Mouse (Mus musculus): ENCODE results near the gene Soat2. TPM values are rescaled to one million over a fixed set of nuclear protein-coding genes. Genes with fewer than 3 reads are reported as not detected.
A peak's percentile ranks its signal among the peaks of the same experiment; 100 is the strongest.

Gene Soat2
- polyA plus RNA-seq, 1 experiment from 2014 or later: 0.24 TPM

- WGBS: 92% methylated on average over 5 of the region's 5 CpGs
- ATAC-seq (ENCODE audit: insufficient number of reproducible peaks, low FRiP score, low TSS enrichment, low read depth): no peak
Measured at GRCm38 (mm10) chr15:102141120-102141519, 9.2 kb upstream of the Soat2 start.

GRCm38 (mm10) chr15:102142914-102143912 is 7.1 kb upstream of the Soat2 start:
- H3K4me2 ChIP-seq (ENCODE audit: low read depth, severe bottlenecking): no peak overlapping the region
- H3K9me3 ChIP-seq (ENCODE audit: control insufficient read depth, low read length): no peaks in the 10 kb centered on the region
- DNase-seq (ENCODE audit: low spot score): no peak
- no peak overlapping the region for H3K4me3 ChIP-seq (ENCODE audit: low read depth, low read length)
- H3K27ac ChIP-seq (replicated peaks; ENCODE audit: low read depth, low read length): no peak overlapping the region
- H3K27me3 ChIP-seq (ENCODE audit: control insufficient read depth, insufficient read depth, low read length): peaks cover 30% of the 10 kb centered on the region
- peaks cover 3% of the 10 kb centered on the region; the same call in 1 of the 2 replicates for H3K4me1 ChIP-seq (ENCODE audit: control insufficient read depth, insufficient read depth, low read length)
- WGBS: 57% methylated on average over 23 of the region's 23 CpGs
- H3K9ac ChIP-seq (ENCODE audit: low read length): no peak overlapping the region; the same call in 1 of the 2 replicates
- ATAC-seq (ENCODE audit: insufficient number of reproducible peaks, low FRiP score, low TSS enrichment, low read depth): no peak
- H3K36me3 ChIP-seq (ENCODE audit: control insufficient read depth, insufficient read depth, low read length): no peaks in the 10 kb centered on the region

More at GRCm38 (mm10) chr15:102141120-102141519, 9.2 kb upstream of the Soat2 start:
- Histone ChIP-seq H3K27me3 (ENCODE audit: control insufficient read depth, insufficient read depth, low read length) (peaks cover 30% of the 10 kb centered on the region), H3K4me2 (ENCODE audit: low read depth, severe bottlenecking) (no peak overlapping the region), H3K9ac (ENCODE audit: low read length) (no peak overlapping the region), H3K4me1 (ENCODE audit: control insufficient read depth, insufficient read depth, low read length) (peaks cover 3% of the 10 kb centered on the region; the same call in 1 of the 2 replicates), H3K36me3 (ENCODE audit: control insufficient read depth, insufficient read depth, low read length) (no peaks in the 10 kb centered on the region), H3K27ac (replicated peaks; ENCODE audit: low read depth, low read length) (no peak overlapping the region), H3K9me3 (ENCODE audit: control insufficient read depth, low read length) (no peaks in the 10 kb centered on the region), H3K4me3 (ENCODE audit: low read depth, low read length) (no peak overlapping the region)
- no peak for DNase-seq (ENCODE audit: low spot score)

- ATAC-seq (ENCODE audit: insufficient number of reproducible peaks, low FRiP score, low TSS enrichment, low read depth): no peak
- Histone ChIP-seq H3K27ac (replicated peaks; ENCODE audit: low read depth, low read length) (no peak within 1 kb of the TSS), H3K9me3 (ENCODE audit: control insufficient read depth, low read length) (no peaks in the 10 kb centered on the region), H3K36me3 (ENCODE audit: control insufficient read depth, insufficient read depth, low read length) (no peaks in the 10 kb centered on the region), H3K4me2 (ENCODE audit: low read depth, severe bottlenecking) (peak within 1 kb of the TSS; percentile 46), H3K4me3 (ENCODE audit: low read depth, low read length) (peak within 1 kb of the TSS; percentile 9; the same call in 1 of the 2 replicates), H3K4me1 (ENCODE audit: control insufficient read depth, insufficient read depth, low read length) (peaks cover 3% of the 10 kb centered on the region; the same call in 1 of the 2 replicates), H3K9ac (ENCODE audit: low read length) (peak within 1 kb of the TSS; percentile 38), H3K27me3 (ENCODE audit: control insufficient read depth, insufficient read depth, low read length) (peaks cover 30% of the 10 kb centered on the region)
- 5% methylated on average over 22 of the region's 22 CpGs for WGBS
- no peak for DNase-seq (ENCODE audit: low spot score)
Measured at GRCm38 (mm10) chr15:102144274-102144711, 6.0 kb upstream of the Soat2 start, which contains the start of gene Igfbp6. Gene Igfbp6, plus strand, starts transcription at chr15:102144362.

- no peak for ATAC-seq (ENCODE audit: insufficient number of reproducible peaks, low FRiP score, low TSS enrichment, low read depth)
- Histone ChIP-seq H3K36me3 (ENCODE audit: control insufficient read depth, insufficient read depth, low read length) (no peaks in the 10 kb centered on the region), H3K27me3 (ENCODE audit: control insufficient read depth, insufficient read depth, low read length) (peaks cover 30% of the 10 kb centered on the region), H3K9ac (ENCODE audit: low read length) (peak overlapping the region; percentile 38), H3K9me3 (ENCODE audit: control insufficient read depth, low read length) (no peaks in the 10 kb centered on the region), H3K4me1 (ENCODE audit: control insufficient read depth, insufficient read depth, low read length) (peaks cover 3% of the 10 kb centered on the region; the same call in 1 of the 2 replicates), H3K27ac (replicated peaks; ENCODE audit: low read depth, low read length) (no peak overlapping the region), H3K4me3 (ENCODE audit: low read depth, low read length) (peak overlapping the region; percentile 9; the same call in 1 of the 2 replicates), H3K4me2 (ENCODE audit: low read depth, severe bottlenecking) (peak overlapping the region; percentile 46)
- 13% methylated on average over 19 of the region's 19 CpGs for WGBS
- DNase-seq (ENCODE audit: low spot score): no peak
Measured at GRCm38 (mm10) chr15:102144726-102145125, 5.6 kb upstream of the Soat2 start.

GRCm38 (mm10) chr15:102145330-102145729 is 5.0 kb upstream of the Soat2 start:
- 89% methylated on average over 10 of the region's 10 CpGs for WGBS
- Histone ChIP-seq H3K9ac (ENCODE audit: low read length) (no peak overlapping the region), H3K4me2 (ENCODE audit: low read depth, severe bottlenecking) (no peak overlapping the region), H3K36me3 (ENCODE audit: control insufficient read depth, insufficient read depth, low read length) (no peaks in the 10 kb centered on the region), H3K4me1 (ENCODE audit: control insufficient read depth, insufficient read depth, low read length) (peaks cover 3% of the 10 kb centered on the region), H3K9me3 (ENCODE audit: control insufficient read depth, low read length) (no peaks in the 10 kb centered on the region), H3K27me3 (ENCODE audit: control insufficient read depth, insufficient read depth, low read length) (peaks cover 30% of the 10 kb centered on the region), H3K27ac (replicated peaks; ENCODE audit: low read depth, low read length) (no peak overlapping the region), H3K4me3 (ENCODE audit: low read depth, low read length) (no peak overlapping the region)
- no peak for DNase-seq (ENCODE audit: low spot score)
- no peak for ATAC-seq (ENCODE audit: insufficient number of reproducible peaks, low FRiP score, low TSS enrichment, low read depth)

- H3K9ac ChIP-seq (ENCODE audit: low read length): no peak overlapping the region
- no peaks in the 10 kb centered on the region for H3K9me3 ChIP-seq (ENCODE audit: control insufficient read depth, low read length)
- no peak for DNase-seq (ENCODE audit: low spot score)
- no peak overlapping the region for H3K4me3 ChIP-seq (ENCODE audit: low read depth, low read length)
- H3K4me2 ChIP-seq (ENCODE audit: low read depth, severe bottlenecking): no peak overlapping the region
- WGBS: 89% methylated on average over 5 of the region's 5 CpGs
- H3K27me3 ChIP-seq (ENCODE audit: control insufficient read depth, insufficient read depth, low read length): peaks cover 30% of the 10 kb centered on the region
- ATAC-seq (ENCODE audit: insufficient number of reproducible peaks, low FRiP score, low TSS enrichment, low read depth): no peak
- peaks cover 11% of the 10 kb centered on the region for H3K4me1 ChIP-seq (ENCODE audit: control insufficient read depth, insufficient read depth, low read length)
- H3K27ac ChIP-seq (replicated peaks; ENCODE audit: low read depth, low read length): no peak overlapping the region
- no peaks in the 10 kb centered on the region for H3K36me3 ChIP-seq (ENCODE audit: control insufficient read depth, insufficient read depth, low read length)
Measured at GRCm38 (mm10) chr15:102146089-102146488, 4.2 kb upstream of the Soat2 start.

GRCm38 (mm10) chr15:102146882-102147281 is 3.4 kb upstream of the Soat2 start:
- peaks cover 30% of the 10 kb centered on the region for H3K27me3 ChIP-seq (ENCODE audit: control insufficient read depth, insufficient read depth, low read length)
- H3K9ac ChIP-seq (ENCODE audit: low read length): no peak overlapping the region
- DNase-seq (ENCODE audit: low spot score): peak; percentile 45
- peaks cover 11% of the 10 kb centered on the region for H3K4me1 ChIP-seq (ENCODE audit: control insufficient read depth, insufficient read depth, low read length)
- H3K36me3 ChIP-seq (ENCODE audit: control insufficient read depth, insufficient read depth, low read length): no peaks in the 10 kb centered on the region
- no peak overlapping the region for H3K4me2 ChIP-seq (ENCODE audit: low read depth, severe bottlenecking)
- ATAC-seq (ENCODE audit: insufficient number of reproducible peaks, low FRiP score, low TSS enrichment, low read depth): no peak
- no peaks in the 10 kb centered on the region for H3K9me3 ChIP-seq (ENCODE audit: control insufficient read depth, low read length)
- H3K4me3 ChIP-seq (ENCODE audit: low read depth, low read length): no peak overlapping the region
- WGBS: 12% methylated on average over 1 of the region's 1 CpGs
- no peak overlapping the region for H3K27ac ChIP-seq (replicated peaks; ENCODE audit: low read depth, low read length)

GRCm38 (mm10) chr15:102147674-102148402 is 2.5 kb upstream of the Soat2 start:
- no peak overlapping the region for H3K27ac ChIP-seq (replicated peaks; ENCODE audit: low read depth, low read length)
- 67% methylated on average over 16 of the region's 16 CpGs for WGBS
- no peak overlapping the region for H3K4me3 ChIP-seq (ENCODE audit: low read depth, low read length)
- peaks cover 28% of the 10 kb centered on the region for H3K27me3 ChIP-seq (ENCODE audit: control insufficient read depth, insufficient read depth, low read length)
- ATAC-seq (ENCODE audit: insufficient number of reproducible peaks, low FRiP score, low TSS enrichment, low read depth) (no peak), DNase-seq (ENCODE audit: low spot score) (no peak)
- peaks cover 14% of the 10 kb centered on the region for H3K4me1 ChIP-seq (ENCODE audit: control insufficient read depth, insufficient read depth, low read length)
- H3K9ac ChIP-seq (ENCODE audit: low read length): no peak overlapping the region
- no peak overlapping the region for H3K4me2 ChIP-seq (ENCODE audit: low read depth, severe bottlenecking)
- no peaks in the 10 kb centered on the region for H3K36me3 ChIP-seq (ENCODE audit: control insufficient read depth, insufficient read depth, low read length)
- H3K9me3 ChIP-seq (ENCODE audit: control insufficient read depth, low read length): no peaks in the 10 kb centered on the region
